Comparison of ENCODE assay signal across 13 mouse cellular contexts in the genomic region with DNA sequence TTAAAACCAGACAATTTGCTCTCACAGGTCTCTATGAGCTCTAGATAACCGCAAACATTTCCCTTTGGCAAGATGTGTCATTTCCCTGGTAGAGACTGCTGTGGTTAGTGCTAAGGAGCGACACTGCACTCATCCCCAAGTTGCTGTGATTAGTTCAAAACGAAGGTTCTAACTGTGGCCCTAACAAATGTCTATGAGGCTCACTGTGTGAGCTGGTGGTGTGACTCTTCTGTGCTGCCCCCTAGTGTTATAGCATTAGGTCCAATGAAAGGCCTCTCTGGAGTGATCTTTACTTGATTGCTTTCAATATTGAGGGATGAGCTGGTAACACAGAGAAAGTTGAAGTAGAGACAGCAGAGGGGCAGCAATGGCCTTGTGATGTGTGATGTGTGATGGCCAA.
DNase-seq lines count a peak whose midpoint lies in the region; TF ChIP-seq lines count a peak whose summit lies in the region.
"Had no signal": no experiment of that assay in that cellular context is flagged by ENCODE, and none has a peak within 500 bp of the region (broad histone marks: within the 10 kb centered on the region; RNA-seq: fewer than 3 reads in every experiment).

No protein-coding gene starts in this region.

- no peaks in the 10 kb centered on the region for H3K79me2 ChIP-seq in heart, adult 2 months (replicated peaks; ENCODE audit: control insufficient read depth, insufficient read depth, low read length)
- no peaks in the 10 kb centered on the region for H3K79me2 ChIP-seq in liver, adult 2 months (ENCODE audit: control insufficient read depth, insufficient read depth, low read length)

- no peaks in the 10 kb centered on the region for H3K4me1 ChIP-seq in heart, adult 2 months (ENCODE audit: control insufficient read depth, insufficient read depth, low read length)
- H3K4me1 ChIP-seq in liver, adult 2 months (ENCODE audit: control insufficient read depth, insufficient read depth, low read length): peaks cover 6% of the 10 kb centered on the region; the same call in 1 of the 2 replicates
- peaks cover 8% of the 10 kb centered on the region for H3K4me1 ChIP-seq in E14TG2a.4 (replicated peaks; ENCODE audit: low read depth, low read length)
- H3K4me1 ChIP-seq: limb, embryonic 12.5 days had no signal

- H3K27me3 ChIP-seq in heart, adult 2 months (ENCODE audit: control insufficient read depth, insufficient read depth, low read length): no peaks in the 10 kb centered on the region
- H3K27me3 ChIP-seq in liver, adult 2 months (ENCODE audit: control insufficient read depth, insufficient read depth, low read length): no peaks in the 10 kb centered on the region
- H3K27me3 ChIP-seq in E14TG2a.4 (ENCODE audit: insufficient read depth, low read length): no peaks in the 10 kb centered on the region
- H3K27me3 ChIP-seq: limb, embryonic 12.5 days had no signal

- no peak for TF ChIP-seq POLR2A in heart, adult 2 months (IDR thresholded peaks at IDR 0.05; ENCODE audit: insufficient read depth, low read depth, low read length)
- TF ChIP-seq POLR2A in liver, adult 2 months (IDR thresholded peaks at IDR 0.05; ENCODE audit: extremely low read depth, insufficient read depth, low read length): no peak
- TF ChIP-seq POLR2A in brain, embryonic 14.5 days (IDR thresholded peaks at IDR 0.05; ENCODE audit: borderline replicate concordance, extremely low read depth, insufficient read depth, insufficient read length, poor library complexity, severe bottlenecking): no peak

- no peak for TF ChIP-seq EP300 in heart, adult 2 months (IDR thresholded peaks at IDR 0.05; ENCODE audit: insufficient read depth, low read depth, low read length)

- whole genome bisulfite sequencing in heart, adult 2 months: 48% methylated on average over 3 of the region's 3 CpGs
- 60% methylated on average over 3 of the region's 3 CpGs for WGBS in liver, adult 2 months

- DNase-seq in heart, adult 2 months: no peak
- no peak for DNase-seq in heart, postnatal 14 days
- no peak for DNase-seq in liver, adult 2 months (ENCODE audit: extremely low read depth, low read depth, low spot score)
- DNase-seq in liver: no peak
- peak; percentile 13 for DNase-seq in brain, embryonic 14.5 days (ENCODE audit: low read depth)
- no peak for DNase-seq in adrenal gland, postnatal 10 days
- DNase-seq in right cerebral cortex, adult 2 months (ENCODE audit: low spot score in 2 of 2): no peak
- DNase-seq: adrenal gland, postnatal 25 days; cerebellum, adult 8-10 months had no signal

- peak; percentile 64 for TF ChIP-seq CTCF in heart, adult 2 months (IDR thresholded peaks at IDR 0.05)
- TF ChIP-seq CTCF in liver, adult 2 months (IDR thresholded peaks at IDR 0.05; ENCODE audit: low read depth, low read length): peak; percentile 21; the same call in 1 of the 2 replicates
- TF ChIP-seq CTCF in E14TG2a.4 (conservative IDR thresholded peaks at IDR 0.05; ENCODE audit: low read length): peak; percentile 43
- peak; percentile 46; the same call in 1 of the 2 replicates for TF ChIP-seq CTCF in brain, embryonic 14.5 days (IDR thresholded peaks at IDR 0.05; ENCODE audit: borderline replicate concordance, extremely low read depth, insufficient read depth, insufficient read length)

- intact Hi-C loops in heart, adult 2 months (cut with DNase I): loop anchor here (2.0 kb wide), 1 partner anchor 127 kb away; no protein-coding TSS in a partner anchor
- intact Hi-C loops in heart, postnatal 14 days (cut with DNase I): loop anchor here (5.0 kb wide), 2 partner anchors 129 to 174 kb away; no protein-coding TSS in a partner anchor

- no peak overlapping the region for H3K4me3 ChIP-seq in heart, adult 2 months
- H3K4me3 ChIP-seq in liver, adult 2 months (ENCODE audit: insufficient read depth, low read depth, low read length): no peak overlapping the region
- H3K4me3 ChIP-seq in E14TG2a.4 (replicated peaks; ENCODE audit: low read length): no peak overlapping the region
- H3K4me3 ChIP-seq: hindbrain, embryonic 13.5 days; limb, embryonic 12.5 days had no signal

- H3K9ac ChIP-seq in heart, adult 2 months (ENCODE audit: low read depth, low read length): no peak overlapping the region
- no peak overlapping the region for H3K9ac ChIP-seq in liver, adult 2 months (ENCODE audit: low read depth, low read length)
- H3K9ac ChIP-seq: hindbrain, embryonic 13.5 days; limb, embryonic 12.5 days had no signal

- H3K27ac ChIP-seq in heart, adult 2 months: no peak overlapping the region
- no peak overlapping the region for H3K27ac ChIP-seq in liver, adult 2 months (replicated peaks; ENCODE audit: insufficient read depth, low read depth, low read length)
- H3K27ac ChIP-seq: hindbrain, embryonic 13.5 days; limb, embryonic 12.5 days had no signal

- no peaks in the 10 kb centered on the region for H3K9me3 ChIP-seq in E14TG2a.4 (ENCODE audit: low read length)
- H3K9me3 ChIP-seq: hindbrain, embryonic 13.5 days; limb, embryonic 12.5 days had no signal

- H3K36me3 ChIP-seq in heart, adult 2 months (ENCODE audit: control insufficient read depth, insufficient read depth, low read length): no peaks in the 10 kb centered on the region
- H3K36me3 ChIP-seq in liver, adult 2 months (ENCODE audit: control insufficient read depth, insufficient read depth, low read length): no peaks in the 10 kb centered on the region
- H3K36me3 ChIP-seq in E14TG2a.4 (ENCODE audit: insufficient read depth, low read length): no peaks in the 10 kb centered on the region
- H3K36me3 ChIP-seq: G1E; hindbrain, embryonic 13.5 days; limb, embryonic 12.5 days had no signal
